Mouse (Mus musculus): ENCODE measurements around the gene Osgin1. TPM values are rescaled to one million over a fixed set of nuclear protein-coding genes. Genes with fewer than 3 reads are reported as not detected.

The Osgin1 gene
- total RNA-seq, 2 experiments from 2014 or later, result 1.2 TPM; not detected in 1

- no peak for DNase-seq (ENCODE audit: extremely low spot score in 1 of 2, low spot score in 2 of 2)
- intact Hi-C loops (cut with DNase I), result no loop called here
These were observed 34.2 kb downstream of the Osgin1 start for GRCm38 (mm10) chr8:119468091-119468490.

- intact Hi-C loops (cut with DNase I), result no loop called here
These were observed 44.8 kb downstream of the Osgin1 start for GRCm38 (mm10) chr8:119478684-119479083.

DNA sequence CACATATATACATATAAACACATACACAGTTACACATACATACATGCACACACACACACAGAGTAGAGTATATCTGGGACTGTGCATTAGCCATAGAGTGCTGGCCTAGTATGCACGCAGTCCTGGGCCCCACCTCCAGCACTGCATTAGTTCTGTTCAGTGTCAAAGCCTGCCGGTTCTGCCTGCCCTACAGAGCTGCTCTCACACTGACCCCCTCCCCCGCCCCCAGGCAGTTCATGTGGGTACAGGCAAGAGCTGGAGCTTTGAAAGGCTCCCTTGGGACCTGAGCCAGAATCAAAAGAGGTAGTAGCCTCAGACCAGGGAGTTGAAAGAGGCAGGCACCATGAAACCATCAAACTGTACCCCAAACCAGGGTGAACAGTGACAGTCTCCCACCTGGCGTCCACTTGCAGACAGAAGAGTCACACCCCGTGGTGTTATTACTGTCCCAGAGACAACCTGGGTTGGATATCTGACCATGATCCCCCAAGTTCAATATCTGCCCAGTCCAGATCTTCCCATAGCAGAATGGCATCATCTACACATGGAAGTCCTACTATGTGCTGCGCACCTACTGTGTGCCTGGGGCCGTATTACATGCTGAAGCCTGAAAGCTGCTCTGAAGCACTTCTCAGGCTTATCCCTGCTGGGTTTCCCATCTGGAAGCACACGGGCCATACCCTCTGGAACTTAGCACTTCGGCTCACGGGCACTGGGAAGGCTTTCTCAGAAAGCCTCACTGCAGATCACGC, 50.4 kb downstream of the Osgin1 start:
- intact Hi-C loops (cut with DNase I), result no loop called here
- no peak for DNase-seq (ENCODE audit: extremely low spot score in 1 of 2, low spot score in 2 of 2)

More at GRCm38 (mm10) chr8:119478684-119479083, 44.8 kb downstream of the Osgin1 start:
- no peak for DNase-seq (ENCODE audit: extremely low spot score in 1 of 2, low spot score in 2 of 2)

DNA sequence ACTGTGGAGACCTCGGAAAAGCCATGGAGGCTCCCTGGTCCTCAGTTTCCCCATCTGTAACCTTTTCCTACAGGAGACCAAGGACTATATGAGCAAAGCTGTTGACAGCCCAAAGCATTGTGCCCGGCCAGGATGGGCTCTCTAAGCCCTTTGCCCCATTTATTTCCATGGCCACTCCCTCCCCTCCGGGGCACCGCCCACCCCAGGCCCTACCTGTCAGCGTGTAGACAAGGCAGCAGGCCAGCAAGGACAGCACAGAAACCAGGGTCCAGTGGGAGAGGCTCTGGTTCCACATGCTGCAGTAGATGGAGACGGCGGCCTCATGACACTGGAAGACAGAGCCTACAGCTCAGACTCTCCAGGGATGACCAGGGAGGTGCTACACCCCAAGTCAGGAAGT, 53.2 kb downstream of the Osgin1 start:
- DNase-seq (ENCODE audit: extremely low spot score in 1 of 2, low spot score in 2 of 2), result no peak
- intact Hi-C loops (cut with DNase I), result no loop called here

Other genes with a start within 250 kb of the Osgin1 start
- 100 to 1,000 TPM; 676 to 711 TPM for gene Hsbp1, start 89.6 kb upstream of the Osgin1 start, total RNA-seq (2021)
- 10 to 100 TPM; 23.4 to 24.6 TPM for gene Mlycd, start 39.2 kb upstream of the Osgin1 start, total RNA-seq (2021)
- 10 to 100 TPM; 51.6 to 63.6 TPM for gene Necab2, start 12.6 kb downstream of the Osgin1 start, total RNA-seq (2021)
- gene Slc38a8, start 67.6 kb downstream of the Osgin1 start, total RNA-seq (2021), result under 1 TPM in 1 of 2 experiments, not detected in 1; 0.45 TPM
- gene Mbtps1, start 124.6 kb downstream of the Osgin1 start, total RNA-seq (2021), result 10 to 100 TPM; 59.1 to 70.0 TPM
- 10 to 100 TPM; 48.3 to 56.2 TPM for gene Hsdl1, start 141.1 kb downstream of the Osgin1 start, total RNA-seq (2021)
- not detected for gene Dnaaf1, start 141.1 kb downstream of the Osgin1 start, total RNA-seq (2021)
- 10 to 100 TPM; 11.2 to 12.5 TPM for gene Taf1c, start 171.1 kb downstream of the Osgin1 start, total RNA-seq (2021)
- not detected for gene Adad2, start 178.6 kb downstream of the Osgin1 start, total RNA-seq (2021)
- under 1 TPM; 0.55 to 0.60 TPM for gene Kcng4, start 201.6 kb downstream of the Osgin1 start, total RNA-seq (2021)
- 1 to 10 TPM; 4.5 to 5.7 TPM for gene Wfdc1, start 232.2 kb downstream of the Osgin1 start, total RNA-seq (2021)

Measured in left cerebral cortex, postnatal 10 days (tissue).